Mouse (Mus musculus): ENCODE measurements around the gene Lpgat1. TPM values are rescaled to one million over a fixed set of nuclear protein-coding genes. Genes with fewer than 3 reads are reported as not detected.

Lpgat1 gene
- polyA plus RNA-seq, 1 experiment from 2014 or later, result 24.6 TPM

- H3K9ac ChIP-seq (ENCODE audit: low read length), result no peak overlapping the region
- ATAC-seq (no peak), DNase-seq (ENCODE audit: low spot score) (no peak)
- WGBS, result 74% methylated on average over 8 of the region's 8 CpGs
- no peaks in the 10 kb centered on the region for H3K4me1 ChIP-seq (ENCODE audit: control insufficient read depth, insufficient read depth, low read length)
- no peak overlapping the region for H3K4me2 ChIP-seq (ENCODE audit: low read length)
- no peaks in the 10 kb centered on the region for H3K27me3 ChIP-seq (replicated peaks; ENCODE audit: control insufficient read depth, insufficient read depth, low read length)
- no peak overlapping the region for H3K4me3 ChIP-seq (ENCODE audit: low read depth, low read length)
- no peaks in the 10 kb centered on the region for H3K9me3 ChIP-seq (replicated peaks; ENCODE audit: control insufficient read depth, low read length)
- no peak overlapping the region for H3K27ac ChIP-seq (ENCODE audit: low read depth, low read length)
- H3K36me3 ChIP-seq (ENCODE audit: control insufficient read depth, insufficient read depth, low read length), result no peaks in the 10 kb centered on the region
Measured at GRCm38 (mm10) chr1:191792991-191793390, 75.4 kb downstream of the Lpgat1 start.

DNA sequence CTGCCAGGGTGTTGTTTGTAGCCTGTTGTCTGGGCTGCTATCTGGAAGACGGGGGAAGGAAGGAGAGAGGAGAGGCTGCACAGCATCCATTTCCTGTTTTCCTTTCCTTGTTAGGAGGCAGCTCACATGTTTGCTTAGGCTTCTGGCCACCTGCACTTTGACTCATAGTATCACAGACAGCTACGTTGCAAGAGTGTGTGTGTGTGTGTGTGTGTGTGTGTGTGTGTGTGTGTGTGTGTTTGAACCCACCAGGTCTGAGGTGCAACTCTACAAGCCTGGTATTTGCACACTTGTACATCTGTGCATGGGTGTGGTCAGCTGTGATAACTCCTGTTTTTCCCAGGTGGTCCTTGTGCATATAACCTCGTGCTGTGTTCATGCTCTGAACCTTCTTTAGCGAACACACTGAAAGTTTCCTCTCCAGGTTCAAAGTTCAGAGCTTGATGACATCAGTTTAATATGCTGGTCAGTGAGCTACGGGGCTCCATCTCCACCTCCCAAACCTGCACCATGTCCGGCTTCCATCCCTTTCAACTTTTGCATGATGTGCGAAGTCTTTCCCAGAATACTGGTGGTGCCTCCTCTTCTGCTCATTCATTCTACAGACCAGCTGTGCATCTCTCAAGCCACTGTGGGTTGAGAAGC is 76.4 kb downstream of the Lpgat1 start:
- H3K9me3 ChIP-seq (replicated peaks; ENCODE audit: control insufficient read depth, low read length), result no peaks in the 10 kb centered on the region
- H3K27me3 ChIP-seq (replicated peaks; ENCODE audit: control insufficient read depth, insufficient read depth, low read length), result no peaks in the 10 kb centered on the region
- H3K4me3 ChIP-seq (ENCODE audit: low read depth, low read length), result no peak overlapping the region
- 91% methylated on average over 7 of the region's 7 CpGs for WGBS
- ATAC-seq (no peak), DNase-seq (ENCODE audit: low spot score) (no peak)
- no peak overlapping the region for H3K27ac ChIP-seq (ENCODE audit: low read depth, low read length)
- no peak overlapping the region for H3K9ac ChIP-seq (ENCODE audit: low read length)
- no peaks in the 10 kb centered on the region for H3K4me1 ChIP-seq (ENCODE audit: control insufficient read depth, insufficient read depth, low read length)
- no peaks in the 10 kb centered on the region for H3K36me3 ChIP-seq (ENCODE audit: control insufficient read depth, insufficient read depth, low read length)
- H3K4me2 ChIP-seq (ENCODE audit: low read length), result no peak overlapping the region

DNA sequence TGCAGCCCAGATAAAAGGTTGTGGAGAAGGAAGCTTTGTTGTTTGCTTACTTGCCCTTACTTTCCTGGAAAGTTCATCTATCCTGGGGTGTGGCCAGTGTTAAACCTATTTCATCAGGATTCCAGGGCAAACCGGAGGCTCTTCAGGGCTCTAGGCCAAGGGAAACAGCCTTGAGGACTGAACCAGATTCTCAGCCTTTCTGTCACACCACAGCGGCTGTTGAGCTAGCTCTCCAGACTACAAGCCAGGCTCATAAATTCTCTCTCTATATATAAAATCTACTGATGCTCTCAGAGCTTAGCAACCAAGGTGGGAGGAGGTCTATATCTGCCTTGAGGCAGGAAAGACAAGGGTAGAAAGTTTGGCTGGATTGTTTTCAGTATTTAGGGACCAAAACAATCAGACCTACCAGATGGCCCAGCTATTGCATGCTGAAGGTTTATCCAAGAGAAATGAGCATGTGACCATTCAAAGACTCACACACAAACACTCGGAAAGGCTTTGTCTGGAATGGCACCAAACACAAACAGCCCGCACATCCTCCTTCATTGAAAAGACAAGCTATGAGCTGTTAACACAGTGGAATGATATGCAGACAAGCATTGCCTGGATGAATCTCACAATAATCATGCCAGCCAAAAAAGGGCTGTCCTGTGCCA is 78.7 kb downstream of the Lpgat1 start:
- Histone ChIP-seq H3K4me3 (ENCODE audit: low read depth, low read length) (no peak overlapping the region), H3K9me3 (replicated peaks; ENCODE audit: control insufficient read depth, low read length) (no peaks in the 10 kb centered on the region), H3K4me2 (ENCODE audit: low read length) (no peak overlapping the region), H3K4me1 (ENCODE audit: control insufficient read depth, insufficient read depth, low read length) (no peaks in the 10 kb centered on the region), H3K9ac (ENCODE audit: low read length) (no peak overlapping the region), H3K27me3 (replicated peaks; ENCODE audit: control insufficient read depth, insufficient read depth, low read length) (no peaks in the 10 kb centered on the region), H3K27ac (ENCODE audit: low read depth, low read length) (no peak overlapping the region), H3K36me3 (ENCODE audit: control insufficient read depth, insufficient read depth, low read length) (no peaks in the 10 kb centered on the region)
- no peak for ATAC-seq
- WGBS, result 88% methylated on average over 4 of the region's 4 CpGs
- DNase-seq (ENCODE audit: low spot score), result no peak

- Histone ChIP-seq H3K4me2 (ENCODE audit: low read length) (no peak overlapping the region), H3K27me3 (replicated peaks; ENCODE audit: control insufficient read depth, insufficient read depth, low read length) (no peaks in the 10 kb centered on the region), H3K4me3 (ENCODE audit: low read depth, low read length) (no peak overlapping the region), H3K36me3 (ENCODE audit: control insufficient read depth, insufficient read depth, low read length) (no peaks in the 10 kb centered on the region), H3K9ac (ENCODE audit: low read length) (no peak overlapping the region), H3K27ac (ENCODE audit: low read depth, low read length) (no peak overlapping the region), H3K9me3 (replicated peaks; ENCODE audit: control insufficient read depth, low read length) (0 out of 2 replicates have a peak, but pooled peaks cover 2% of the 10 kb centered on the region), H3K4me1 (ENCODE audit: control insufficient read depth, insufficient read depth, low read length) (no peaks in the 10 kb centered on the region)
- no peak; the same call in 1 of the 2 replicates for ATAC-seq
- 64% methylated on average over 9 of the region's 9 CpGs for WGBS
- DNase-seq (ENCODE audit: low spot score), result no peak
Measured at GRCm38 (mm10) chr1:191802093-191802819, 84.6 kb downstream of the Lpgat1 start.

DNA sequence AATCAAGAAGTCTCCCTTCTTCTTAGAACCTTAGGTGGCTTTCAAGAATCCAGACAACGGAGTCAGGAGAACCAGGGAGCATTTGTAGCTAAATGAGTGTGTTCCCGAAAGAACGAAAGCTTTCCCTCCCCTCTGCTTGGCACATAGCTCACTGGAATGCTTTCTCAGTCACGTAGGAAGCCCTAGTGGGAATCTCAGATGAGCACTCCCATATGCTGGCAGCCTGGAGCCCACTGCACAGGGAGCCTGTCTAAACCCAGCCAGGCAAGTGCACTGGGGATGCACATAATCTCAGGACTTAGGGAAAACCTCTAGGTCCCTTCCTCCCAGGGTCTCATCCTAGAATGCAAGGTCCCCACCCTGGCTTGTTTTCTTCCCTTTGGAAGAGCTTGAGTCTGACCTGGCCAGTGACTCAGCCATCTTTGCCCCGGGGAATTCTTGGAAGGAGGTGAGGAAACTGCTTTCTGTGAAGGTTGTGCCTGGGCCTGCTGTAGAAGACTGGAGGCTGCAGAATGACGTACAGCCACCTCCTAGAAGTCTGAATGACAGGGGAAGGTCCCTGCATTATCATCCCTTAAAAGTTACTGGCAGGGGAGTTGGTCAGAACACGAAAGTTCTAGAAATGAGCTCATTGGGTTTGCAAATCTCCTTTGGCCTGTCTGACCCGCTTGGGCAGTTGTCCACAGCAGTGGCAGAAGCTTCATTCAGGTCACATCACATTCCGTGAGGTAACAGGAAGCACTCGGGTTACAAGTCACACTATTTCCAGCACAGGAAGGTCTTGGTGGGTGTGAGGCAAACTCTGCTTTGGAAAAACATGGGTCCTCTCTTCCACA is 85.4 kb downstream of the Lpgat1 start:
- WGBS, result 74% methylated on average over 10 of the region's 10 CpGs
- H3K4me1 ChIP-seq (ENCODE audit: control insufficient read depth, insufficient read depth, low read length), result no peaks in the 10 kb centered on the region
- H3K27ac ChIP-seq (ENCODE audit: low read depth, low read length), result no peak overlapping the region
- H3K36me3 ChIP-seq (ENCODE audit: control insufficient read depth, insufficient read depth, low read length), result no peaks in the 10 kb centered on the region
- no peak overlapping the region for H3K4me3 ChIP-seq (ENCODE audit: low read depth, low read length)
- no peak overlapping the region for H3K4me2 ChIP-seq (ENCODE audit: low read length)
- no peaks in the 10 kb centered on the region for H3K27me3 ChIP-seq (replicated peaks; ENCODE audit: control insufficient read depth, insufficient read depth, low read length)
- no peak overlapping the region for H3K9ac ChIP-seq (ENCODE audit: low read length)
- H3K9me3 ChIP-seq (replicated peaks; ENCODE audit: control insufficient read depth, low read length), result 0 out of 2 replicates have a peak, but pooled peaks cover 2% of the 10 kb centered on the region
- no peak for ATAC-seq
- no peak for DNase-seq (ENCODE audit: low spot score)

GRCm38 (mm10) chr1:191804747-191805146 is 87.1 kb downstream of the Lpgat1 start:
- WGBS, result 79% methylated on average over 5 of the region's 5 CpGs
- H3K36me3 ChIP-seq (ENCODE audit: control insufficient read depth, insufficient read depth, low read length), result no peaks in the 10 kb centered on the region

GRCm38 (mm10) chr1:191805788-191806187 is 88.2 kb downstream of the Lpgat1 start:
- ATAC-seq (no peak), DNase-seq (ENCODE audit: low spot score) (no peak)
- Histone ChIP-seq H3K36me3 (ENCODE audit: control insufficient read depth, insufficient read depth, low read length) (no peaks in the 10 kb centered on the region), H3K4me1 (ENCODE audit: control insufficient read depth, insufficient read depth, low read length) (peaks cover 3% of the 10 kb centered on the region; the same call in 1 of the 2 replicates), H3K4me3 (ENCODE audit: low read depth, low read length) (no peak overlapping the region), H3K27me3 (replicated peaks; ENCODE audit: control insufficient read depth, insufficient read depth, low read length) (no peaks in the 10 kb centered on the region), H3K4me2 (ENCODE audit: low read length) (no peak overlapping the region), H3K27ac (ENCODE audit: low read depth, low read length) (no peak overlapping the region), H3K9ac (ENCODE audit: low read length) (no peak overlapping the region), H3K9me3 (replicated peaks; ENCODE audit: control insufficient read depth, low read length) (0 out of 2 replicates have a peak, but pooled peaks cover 2% of the 10 kb centered on the region)
- WGBS, result 72% methylated on average over 6 of the region's 6 CpGs

More at GRCm38 (mm10) chr1:191804747-191805146, 87.1 kb downstream of the Lpgat1 start:
- no peak overlapping the region for H3K4me3 ChIP-seq (ENCODE audit: low read depth, low read length)
- no peak for ATAC-seq
- H3K27ac ChIP-seq (ENCODE audit: low read depth, low read length), result no peak overlapping the region
- H3K9me3 ChIP-seq (replicated peaks; ENCODE audit: control insufficient read depth, low read length), result 0 out of 2 replicates have a peak, but pooled peaks cover 2% of the 10 kb centered on the region
- H3K27me3 ChIP-seq (replicated peaks; ENCODE audit: control insufficient read depth, insufficient read depth, low read length), result no peaks in the 10 kb centered on the region
- no peak overlapping the region for H3K9ac ChIP-seq (ENCODE audit: low read length)
- H3K4me1 ChIP-seq (ENCODE audit: control insufficient read depth, insufficient read depth, low read length), result peaks cover 3% of the 10 kb centered on the region; the same call in 1 of the 2 replicates
- DNase-seq (ENCODE audit: low spot score), result no peak
- H3K4me2 ChIP-seq (ENCODE audit: low read length), result no peak overlapping the region

DNA sequence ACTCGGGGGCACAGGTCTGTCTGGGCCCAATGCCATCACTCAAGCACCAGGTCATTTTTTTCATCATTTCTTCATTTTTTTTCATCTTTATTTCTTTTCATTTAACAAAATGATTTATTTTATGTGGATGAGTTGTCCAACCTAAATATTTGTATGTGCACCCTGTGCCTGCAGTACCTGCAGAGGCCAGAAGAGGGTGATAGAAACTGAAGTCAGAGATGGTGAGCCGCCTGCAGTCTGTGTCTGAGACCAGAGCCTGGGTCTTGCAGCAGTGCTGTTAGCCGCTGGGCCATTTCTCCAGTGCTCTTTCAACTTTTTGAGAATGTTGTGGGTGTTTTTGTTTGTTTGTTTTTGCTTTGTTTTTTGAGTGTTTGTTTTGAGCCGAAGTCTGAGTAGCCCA is 89.1 kb downstream of the Lpgat1 start:
- Histone ChIP-seq H3K4me2 (ENCODE audit: low read length) (no peak overlapping the region), H3K27me3 (replicated peaks; ENCODE audit: control insufficient read depth, insufficient read depth, low read length) (no peaks in the 10 kb centered on the region), H3K27ac (ENCODE audit: low read depth, low read length) (no peak overlapping the region), H3K36me3 (ENCODE audit: control insufficient read depth, insufficient read depth, low read length) (no peaks in the 10 kb centered on the region), H3K4me1 (ENCODE audit: control insufficient read depth, insufficient read depth, low read length) (peaks cover 3% of the 10 kb centered on the region; the same call in 1 of the 2 replicates), H3K4me3 (ENCODE audit: low read depth, low read length) (no peak overlapping the region), H3K9ac (ENCODE audit: low read length) (no peak overlapping the region), H3K9me3 (replicated peaks; ENCODE audit: control insufficient read depth, low read length) (0 out of 2 replicates have a peak, but pooled peaks cover 2% of the 10 kb centered on the region)
- WGBS, result 95% methylated on average over 4 of the region's 4 CpGs
- ATAC-seq (no peak), DNase-seq (ENCODE audit: low spot score) (no peak)

All from forebrain, embryonic 14.5 days (tissue).